Mouse (Mus musculus): ENCODE results near the gene Chil4.

Gene Chil4

GRCm38 (mm10) chr3:106167464-106167863 is 51.8 kb downstream of the Chil4 start, which contains the start of gene Chil3:
TSS of gene Chil3 (minus strand) at chr3:106167564.
- no peak for DNase-seq (ENCODE audit: low spot score in 2 of 2)

- no peak for DNase-seq (ENCODE audit: low spot score in 2 of 2)
These were observed 64.9 kb downstream of the Chil4 start for GRCm38 (mm10) chr3:106154413-106154812.
